Mouse (Mus musculus): ENCODE measurements around the gene M6pr.

DNA sequence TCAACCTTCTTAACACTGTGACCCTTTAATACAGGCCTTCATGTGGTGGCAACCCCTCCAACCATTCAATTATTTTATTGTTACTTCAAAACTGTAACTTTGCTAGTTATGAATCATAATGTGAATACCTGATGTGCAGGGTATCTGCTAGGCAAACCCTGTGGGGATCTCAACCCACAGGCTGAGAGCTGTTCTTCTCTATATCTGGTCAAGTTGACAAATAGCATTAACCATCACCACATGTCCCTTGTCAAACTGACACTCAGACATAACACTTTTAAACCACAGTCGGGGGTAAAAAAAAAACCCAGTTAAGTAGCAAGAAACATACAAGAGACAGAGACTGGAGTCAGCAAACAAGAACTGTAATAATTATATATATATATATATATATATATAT is 23.7 kb upstream of the M6pr start:
- TF ChIP-seq CTCF (IDR thresholded peaks at IDR 0.05; ENCODE audit: low read depth, low read length), result no peak
- TF ChIP-seq GATA1 (IDR thresholded peaks at IDR 0.05; ENCODE audit: borderline replicate concordance, low read length), result no peak
- TF ChIP-seq POLR2AphosphoS5 (IDR thresholded peaks at IDR 0.05; ENCODE audit: insufficient replicate concordance, low read depth, low read length), result no peak
- no peak for TF ChIP-seq TAL1 (conservative IDR thresholded peaks at IDR 0.05; ENCODE audit: low read depth, low read length)

All from G1E (cell line).